Mouse (Mus musculus): ENCODE measurements around the gene Ncf4. TPM values are rescaled to one million over a fixed set of nuclear protein-coding genes. Genes with fewer than 3 reads are reported as not detected.
A peak's percentile ranks its signal among the peaks of the same experiment; 100 is the strongest.
"Not testable (repeated sequence)": the region's sequence is repeated elsewhere in the genome, so short reads cannot be mapped to it uniquely, and the experiment has no call there.

Ncf4 gene
- total RNA-seq, 2 experiments from 2014 or later, result 1.2 to 1.4 TPM

GRCm38 (mm10) chr15:78234823-78235509, 9.6 kb upstream of the Ncf4 start:
- Histone ChIP-seq H3K27ac (no peak overlapping the region), H3K4me3 (no peak overlapping the region)
- TF ChIP-seq CTCF (IDR thresholded peaks at IDR 0.05), result no peak; the same call in none of the 2 replicates
- no peak for DNase-seq (ENCODE audit: extremely low spot score in 1 of 2, low spot score in 2 of 2)
- intact Hi-C loops (cut with DNase I), result loop anchor here (5.0 kb wide), 1 partner anchor 253 kb away; no protein-coding TSS in a partner anchor

GRCm38 (mm10) chr15:78239453-78239852, 5.1 kb upstream of the Ncf4 start:
- H3K4me3 ChIP-seq, result no peak overlapping the region
- peak; percentile 95 for TF ChIP-seq CTCF (IDR thresholded peaks at IDR 0.05)
- H3K27ac ChIP-seq, result no peak overlapping the region
- DNase-seq (ENCODE audit: extremely low spot score in 1 of 2, low spot score in 2 of 2), result peak; percentile 34 to 47
- intact Hi-C loops (cut with DNase I), result loop anchor here (1.0 to 5.0 kb wide), 2 partner anchors 61 to 257 kb away; no protein-coding TSS in a partner anchor

GRCm38 (mm10) chr15:78239956-78240617, 4.5 kb upstream of the Ncf4 start:
- DNase-seq (ENCODE audit: extremely low spot score in 1 of 2, low spot score in 2 of 2), result no peak
- Histone ChIP-seq H3K4me3 (no peak overlapping the region), H3K27ac (no peak overlapping the region)
- intact Hi-C loops (cut with DNase I), result loop anchor here (1.0 to 5.0 kb wide), 2 partner anchors 62 to 258 kb away; no protein-coding TSS in a partner anchor
- no peak for TF ChIP-seq CTCF (IDR thresholded peaks at IDR 0.05)

GRCm38 (mm10) chr15:78241335-78241734, 3.3 kb upstream of the Ncf4 start:
- no peak for TF ChIP-seq CTCF (IDR thresholded peaks at IDR 0.05)
- intact Hi-C loops (cut with DNase I), result no loop called here

GRCm38 (mm10) chr15:78243061-78243460, 1.5 kb upstream of the Ncf4 start:
- intact Hi-C loops (cut with DNase I), result no loop called here
- Histone ChIP-seq H3K4me3 (no peak overlapping the region), H3K27ac (no peak overlapping the region)
- no peak for TF ChIP-seq CTCF (IDR thresholded peaks at IDR 0.05)
- DNase-seq (ENCODE audit: extremely low spot score in 1 of 2, low spot score in 2 of 2), result no peak

More at GRCm38 (mm10) chr15:78241335-78241734, 3.3 kb upstream of the Ncf4 start:
- H3K4me3 ChIP-seq, result no peak overlapping the region
- H3K27ac ChIP-seq, result no peak overlapping the region
- DNase-seq (ENCODE audit: extremely low spot score in 1 of 2, low spot score in 2 of 2), result no peak

- intact Hi-C loops (cut with DNase I), result no loop called here
Observed at GRCm38 (mm10) chr15:78243774-78244173, 827 bp upstream of the Ncf4 start.

GRCm38 (mm10) chr15:78246143-78247116, 1.8 kb downstream of the Ncf4 start:
- intact Hi-C loops (cut with DNase I), result no loop called here

More at GRCm38 (mm10) chr15:78243774-78244173, 827 bp upstream of the Ncf4 start:
- no peak for TF ChIP-seq CTCF (IDR thresholded peaks at IDR 0.05)
- Histone ChIP-seq H3K27ac (no peak overlapping the region), H3K4me3 (no peak overlapping the region)
- DNase-seq (ENCODE audit: extremely low spot score in 1 of 2, low spot score in 2 of 2), result no peak

GRCm38 (mm10) chr15:78247659-78248058, 3.1 kb downstream of the Ncf4 start:
- intact Hi-C loops (cut with DNase I), result no loop called here
- no peak for TF ChIP-seq CTCF (IDR thresholded peaks at IDR 0.05)

More at GRCm38 (mm10) chr15:78246143-78247116, 1.8 kb downstream of the Ncf4 start:
- no peak for DNase-seq (ENCODE audit: extremely low spot score in 1 of 2, low spot score in 2 of 2)
- no peak overlapping the region for H3K4me3 ChIP-seq
- TF ChIP-seq CTCF (IDR thresholded peaks at IDR 0.05), result no peak
- no peak overlapping the region for H3K27ac ChIP-seq

GRCm38 (mm10) chr15:78248410-78248809, 3.8 kb downstream of the Ncf4 start:
- intact Hi-C loops (cut with DNase I), result no loop called here
- no peak for DNase-seq (ENCODE audit: extremely low spot score in 1 of 2, low spot score in 2 of 2)
- no peak for TF ChIP-seq CTCF (IDR thresholded peaks at IDR 0.05)
- Histone ChIP-seq H3K4me3 (no peak overlapping the region), H3K27ac (no peak overlapping the region)

More at GRCm38 (mm10) chr15:78247659-78248058, 3.1 kb downstream of the Ncf4 start:
- Histone ChIP-seq H3K27ac (no peak overlapping the region), H3K4me3 (no peak overlapping the region)
- no peak for DNase-seq (ENCODE audit: extremely low spot score in 1 of 2, low spot score in 2 of 2)

- intact Hi-C loops (cut with DNase I), result no loop called here
- Histone ChIP-seq H3K27ac (no peak overlapping the region), H3K4me3 (no peak overlapping the region)
- TF ChIP-seq CTCF (IDR thresholded peaks at IDR 0.05), result peak; percentile 54
- DNase-seq (ENCODE audit: extremely low spot score in 1 of 2, low spot score in 2 of 2), result peak; percentile 37 to 54
Observed at GRCm38 (mm10) chr15:78254751-78255150, 10.2 kb downstream of the Ncf4 start.

GRCm38 (mm10) chr15:78256602-78257259, 12.1 kb downstream of the Ncf4 start:
- H3K4me3 ChIP-seq; H3K27ac ChIP-seq; DNase-seq (ENCODE audit: extremely low spot score in 1 of 2, low spot score in 2 of 2): not testable (repeated sequence)
- intact Hi-C loops (cut with DNase I), result loop anchor here (1.0 to 2.0 kb wide), 2 partner anchors 65 to 166 kb away; no protein-coding TSS in a partner anchor
